Mouse (Mus musculus) adrenal gland (tissue): ENCODE measurements at regions not wholly inside any gene's neighbourhood (a gene's known extent, or its start where the extent isn't known, plus 50 kb on each side); places are given as distances from the start of the nearest gene placed in this dataset.

ENCODE experiments used
- intact Hi-C: fragments of 180-260 bp; cut with DNase I; formaldehyde crosslinking; loops from one replicate; pipeline ENCODE4 v1.15.1; 2025

DNA sequence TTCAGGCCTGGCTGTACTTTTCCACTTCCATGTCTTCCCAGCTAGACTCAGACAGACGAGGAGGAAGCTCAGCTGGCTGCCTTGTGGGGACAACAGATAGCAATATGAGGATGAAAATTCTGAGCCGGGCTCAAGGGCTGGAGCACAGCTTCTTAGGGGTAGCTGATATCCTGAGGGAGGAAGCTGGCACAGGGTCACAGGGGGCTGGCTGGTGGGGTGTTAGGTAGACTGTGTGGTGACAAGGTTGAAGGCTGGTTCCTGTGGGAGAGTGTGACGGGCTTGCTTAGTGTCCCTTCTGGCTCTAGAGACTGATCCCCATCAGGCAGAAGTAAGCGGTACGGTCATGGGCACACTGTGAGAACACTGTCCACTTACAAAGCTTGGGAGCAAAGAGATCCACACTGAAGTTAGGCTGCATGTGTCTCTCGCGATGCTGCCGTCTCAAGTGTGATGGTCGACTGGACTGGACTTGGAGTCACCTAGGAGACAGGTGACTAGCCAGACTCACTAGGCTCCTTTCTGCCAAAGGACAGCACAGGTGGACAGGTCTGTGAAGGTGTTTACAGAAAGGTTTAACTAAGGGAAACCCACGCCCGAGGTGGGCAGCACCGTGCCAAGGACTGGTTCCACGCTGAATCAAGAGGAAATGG, 111.1 kb upstream of the S1pr3 start:
- intact Hi-C loops: loop anchor here (10.0 kb wide), 1 partner anchor 117 kb away; no protein-coding TSS in a partner anchor

DNA sequence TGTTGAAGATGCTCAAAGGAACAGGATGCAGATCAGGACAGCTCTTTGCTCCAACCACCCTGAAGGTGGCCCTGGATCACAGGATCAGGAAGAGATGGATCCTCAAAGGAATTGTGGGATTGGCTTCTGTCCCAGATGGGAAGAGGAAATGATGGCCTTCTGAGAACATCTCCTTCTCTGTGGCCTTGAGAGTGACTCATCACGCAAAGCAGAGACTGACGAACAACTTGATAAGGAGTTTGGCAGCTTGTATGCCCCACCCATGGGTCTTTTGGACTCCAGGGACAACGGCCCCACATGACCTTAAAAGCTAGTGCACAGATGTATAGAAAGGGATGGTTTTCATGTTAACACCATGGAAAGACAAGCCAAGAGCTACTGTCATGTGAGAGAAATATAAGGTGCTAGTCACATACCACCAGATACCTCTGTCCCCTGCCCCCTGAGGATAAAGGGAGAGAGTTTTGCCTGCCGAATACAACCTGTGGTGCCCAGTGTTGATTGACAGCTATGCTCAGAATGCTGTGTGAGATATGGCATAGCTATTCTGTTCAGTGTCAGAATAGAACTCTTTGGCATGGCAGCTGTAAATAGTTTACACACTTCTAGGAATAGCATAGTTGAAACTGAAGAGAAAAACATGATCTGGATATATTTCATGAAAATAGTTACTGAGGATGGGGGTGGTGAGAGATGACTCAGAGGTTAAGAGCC, 109.2 kb upstream of the S1pr3 start:
- intact Hi-C loops: loop anchor here (10.0 kb wide), 1 partner anchor 116 kb away; no protein-coding TSS in a partner anchor

DNA sequence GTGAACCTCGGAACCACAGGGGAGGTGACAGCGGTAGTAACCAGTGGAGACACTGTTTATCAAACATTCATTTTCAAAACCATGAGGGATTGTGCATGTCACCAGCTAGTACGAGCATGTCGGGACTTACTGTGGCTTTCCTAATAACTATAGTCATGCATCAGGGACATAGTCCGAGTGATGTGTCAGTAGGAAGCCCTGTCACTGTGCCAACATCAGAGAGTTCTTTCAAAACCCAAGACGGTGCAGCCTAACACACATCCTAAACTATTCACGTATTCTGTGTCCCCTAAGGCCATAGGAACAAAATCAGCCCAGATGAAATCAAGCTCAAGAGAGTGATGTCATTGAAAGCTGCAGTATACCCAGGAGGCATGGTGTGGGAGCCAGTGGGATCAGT, 107.0 kb upstream of the S1pr3 start:
- intact Hi-C loops: no loop called here

DNA sequence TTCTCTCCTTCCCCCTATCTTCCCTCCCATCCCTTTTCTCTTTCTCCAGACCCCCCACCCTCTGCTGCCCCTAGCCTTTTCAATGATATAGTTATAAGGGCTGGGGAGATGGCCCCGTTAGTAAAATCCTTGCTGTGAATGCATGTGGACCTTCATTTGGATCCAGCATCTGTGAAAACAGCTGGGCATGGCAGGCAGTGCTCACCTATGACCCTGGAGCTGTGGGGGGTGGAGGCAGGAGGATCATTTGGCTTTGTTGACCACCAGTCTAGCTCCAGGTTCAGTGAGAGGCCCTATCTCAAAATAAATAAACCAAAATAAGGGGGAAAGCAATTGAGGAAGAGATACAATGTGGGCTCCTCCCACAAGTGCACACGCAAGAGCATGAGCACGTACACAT, 105.3 kb upstream of the S1pr3 start:
- intact Hi-C loops: no loop called here

DNA sequence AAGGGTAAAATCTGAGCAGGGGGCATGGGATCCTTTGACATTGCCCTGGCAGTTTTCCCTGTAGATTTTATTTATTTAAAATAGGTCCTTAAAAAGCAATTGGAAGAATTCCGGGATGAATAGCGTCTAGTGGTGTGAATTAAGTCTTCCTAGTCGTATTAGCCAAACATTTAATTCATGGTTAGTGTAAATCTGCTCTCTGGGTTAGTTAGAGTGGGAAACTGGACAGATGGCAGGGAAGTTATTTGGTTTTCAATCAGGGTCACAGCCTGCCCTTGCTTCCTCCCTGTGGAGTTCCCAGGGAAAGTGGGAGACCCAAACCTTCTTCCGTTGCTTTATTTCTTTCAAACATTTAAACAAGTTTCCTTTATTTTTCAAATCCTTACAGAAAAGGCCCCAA, 103.8 kb upstream of the S1pr3 start:
- intact Hi-C loops: no loop called here

DNA sequence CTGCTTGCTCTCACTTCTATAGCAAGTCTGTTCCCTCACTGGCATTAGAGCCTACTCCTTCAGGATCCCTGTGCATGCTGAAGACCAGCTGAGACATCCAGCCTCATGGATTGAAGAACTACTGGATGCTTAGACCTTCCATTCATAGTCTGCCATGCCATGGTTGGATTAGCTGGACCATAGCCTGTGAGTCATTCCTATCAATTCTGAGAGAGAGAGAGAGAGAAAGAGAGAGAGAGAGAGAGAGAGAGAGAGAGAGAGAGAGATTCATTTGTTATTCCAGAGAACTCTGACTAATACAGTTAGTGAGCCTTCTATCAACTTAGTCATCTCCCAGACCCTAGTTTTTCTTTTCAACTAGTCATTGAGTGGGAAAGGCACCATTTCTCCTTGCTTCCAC, 99.0 kb upstream of the S1pr3 start:
- intact Hi-C loops: no loop called here

DNA sequence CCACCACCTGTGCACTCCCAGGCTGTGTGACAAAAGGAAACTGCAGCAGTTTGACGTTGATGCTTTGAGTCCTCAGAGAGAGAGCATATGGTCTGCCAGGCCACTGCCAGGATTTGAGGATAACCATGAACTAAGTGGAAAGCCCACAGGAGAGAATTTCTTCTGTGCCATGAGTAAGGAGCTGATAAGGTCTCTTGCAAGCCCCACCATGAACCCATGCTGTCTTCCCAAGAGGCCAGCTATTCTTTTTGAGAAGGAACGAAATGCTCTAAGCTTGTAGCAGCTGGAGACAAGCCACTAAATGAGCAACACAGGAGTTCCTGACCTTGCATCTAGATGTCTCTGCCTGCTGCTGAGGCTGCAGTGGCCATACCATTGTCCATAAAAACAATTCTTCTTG, 98.4 kb upstream of the S1pr3 start:
- intact Hi-C loops: no loop called here

- intact Hi-C loops: no loop called here
These were observed 96.7 kb upstream of the S1pr3 start for GRCm38 (mm10) chr13:51311679-51312255.

DNA sequence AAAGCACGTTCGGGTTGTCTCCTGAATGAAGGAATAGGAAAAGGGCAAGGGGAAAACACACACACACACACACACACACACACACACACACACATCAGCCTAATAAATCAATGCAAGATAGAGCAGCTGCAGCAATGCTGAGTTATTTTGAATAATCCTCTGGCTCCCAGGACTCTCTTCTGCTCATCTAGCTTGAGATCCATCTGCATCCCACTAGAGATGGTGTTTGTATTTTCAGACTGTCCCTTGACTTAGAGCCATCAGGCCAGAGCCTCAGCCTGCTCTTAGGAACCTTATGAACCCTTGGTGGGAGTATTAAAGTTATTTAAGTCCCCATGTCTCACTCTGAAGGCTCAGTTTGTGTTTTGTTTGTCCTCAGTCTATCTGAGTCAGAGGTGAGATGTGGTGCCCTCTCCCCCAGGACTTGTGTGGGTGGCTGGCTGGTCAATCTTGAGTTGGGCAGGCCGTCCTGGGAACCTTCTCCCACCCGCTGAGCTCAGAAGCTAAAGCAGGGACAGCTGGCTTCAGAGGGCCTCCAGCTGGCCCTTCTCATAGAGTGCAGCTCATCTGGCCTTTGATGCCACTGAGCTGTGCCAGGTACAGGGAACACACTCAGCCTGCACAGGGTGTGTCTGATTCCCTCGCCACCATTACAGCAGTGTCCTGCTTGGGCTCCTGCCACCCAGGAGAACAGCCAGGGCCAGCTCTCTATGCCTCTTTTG, 95.1 kb upstream of the S1pr3 start:
- intact Hi-C loops: no loop called here

DNA sequence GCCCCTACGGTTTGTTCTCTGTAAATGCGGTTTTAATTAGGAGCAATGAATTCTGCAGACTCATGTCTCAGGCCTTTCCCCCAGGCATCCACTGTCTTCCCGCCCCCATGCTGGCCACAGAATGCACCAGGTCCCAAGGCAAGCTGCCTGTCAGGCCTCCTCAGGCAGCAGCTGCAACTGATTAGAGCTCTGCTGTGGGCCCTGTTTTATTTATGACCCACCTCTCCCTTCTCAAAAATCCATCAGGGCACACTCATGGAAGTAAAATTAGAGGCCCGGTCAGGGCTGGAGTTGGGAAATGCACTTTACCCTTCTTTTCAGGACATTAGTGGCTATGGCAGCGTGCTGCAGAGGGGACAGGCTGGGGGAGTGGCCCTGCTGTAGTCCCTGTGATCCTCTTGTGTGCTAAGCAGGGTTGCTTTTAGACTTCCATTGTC, 93.9 kb upstream of the S1pr3 start:
- intact Hi-C loops: no loop called here

GRCm38 (mm10) chr13:51315008-51315778, 93.2 kb upstream of the S1pr3 start:
- intact Hi-C loops: no loop called here

- intact Hi-C loops: no loop called here
These were observed 92.7 kb upstream of the S1pr3 start for GRCm38 (mm10) chr13:51315779-51316041.

- intact Hi-C loops: no loop called here
These were observed 85.3 kb upstream of the S1pr3 start for GRCm38 (mm10) chr13:51323058-51323715.

DNA sequence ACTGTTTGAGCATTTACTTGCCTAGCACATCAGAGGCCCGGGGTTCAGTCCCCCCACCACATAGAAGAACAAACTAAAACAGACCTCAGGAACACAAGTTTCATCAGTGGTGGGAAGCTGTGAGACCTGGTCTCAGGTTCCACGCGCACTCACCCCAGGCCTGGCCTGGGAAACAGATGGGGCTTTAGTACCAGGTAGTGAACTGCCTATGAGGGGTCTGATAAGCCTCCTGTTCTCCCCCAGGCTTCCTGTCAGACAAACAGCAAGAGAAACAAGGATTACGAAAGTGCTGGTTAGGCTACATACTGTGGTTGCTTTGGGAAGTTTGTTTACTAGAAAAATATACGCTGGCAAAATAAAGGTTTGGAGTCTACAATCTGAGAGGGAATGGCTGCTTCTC, 83.7 kb upstream of the S1pr3 start:
- intact Hi-C loops: no loop called here

DNA sequence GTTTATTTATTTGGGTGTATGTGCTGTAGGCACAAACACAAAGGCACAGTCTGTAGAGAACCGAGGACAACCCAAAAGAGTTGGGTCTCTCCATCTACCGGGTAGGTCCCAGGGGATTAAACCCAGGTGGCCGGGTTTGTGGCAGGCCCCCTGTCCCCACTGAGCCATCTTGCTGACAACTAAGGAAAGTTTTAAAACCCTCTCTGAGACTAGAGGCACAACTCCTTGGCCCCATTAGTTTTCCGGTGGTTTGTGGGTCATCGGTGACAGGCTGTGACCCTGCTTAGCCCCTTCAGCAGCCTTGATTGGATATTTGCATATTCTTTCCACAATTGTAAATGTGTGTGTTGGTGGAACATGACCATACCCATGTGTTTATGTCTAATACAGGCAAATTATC, 83.1 kb upstream of the S1pr3 start:
- intact Hi-C loops: no loop called here

DNA sequence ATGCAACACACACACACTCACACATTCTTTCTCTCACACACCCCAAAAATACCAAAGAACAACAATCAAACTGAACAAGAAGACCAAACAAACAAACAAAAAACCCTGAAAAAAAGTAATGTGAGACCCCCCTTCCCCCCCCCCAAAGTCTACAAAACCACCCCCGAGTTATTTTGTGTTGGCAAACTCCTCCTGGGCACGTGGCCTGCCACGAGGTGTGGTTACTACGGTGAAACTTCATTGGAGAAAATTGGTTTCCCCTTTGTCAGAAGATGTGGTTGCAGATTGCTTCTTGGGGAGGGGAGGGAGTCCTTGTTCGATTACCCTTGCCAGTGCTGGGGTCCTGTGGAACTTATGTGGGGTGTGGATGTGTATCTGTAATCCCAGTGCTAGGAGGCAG, 82.3 kb upstream of the S1pr3 start:
- intact Hi-C loops: no loop called here

DNA sequence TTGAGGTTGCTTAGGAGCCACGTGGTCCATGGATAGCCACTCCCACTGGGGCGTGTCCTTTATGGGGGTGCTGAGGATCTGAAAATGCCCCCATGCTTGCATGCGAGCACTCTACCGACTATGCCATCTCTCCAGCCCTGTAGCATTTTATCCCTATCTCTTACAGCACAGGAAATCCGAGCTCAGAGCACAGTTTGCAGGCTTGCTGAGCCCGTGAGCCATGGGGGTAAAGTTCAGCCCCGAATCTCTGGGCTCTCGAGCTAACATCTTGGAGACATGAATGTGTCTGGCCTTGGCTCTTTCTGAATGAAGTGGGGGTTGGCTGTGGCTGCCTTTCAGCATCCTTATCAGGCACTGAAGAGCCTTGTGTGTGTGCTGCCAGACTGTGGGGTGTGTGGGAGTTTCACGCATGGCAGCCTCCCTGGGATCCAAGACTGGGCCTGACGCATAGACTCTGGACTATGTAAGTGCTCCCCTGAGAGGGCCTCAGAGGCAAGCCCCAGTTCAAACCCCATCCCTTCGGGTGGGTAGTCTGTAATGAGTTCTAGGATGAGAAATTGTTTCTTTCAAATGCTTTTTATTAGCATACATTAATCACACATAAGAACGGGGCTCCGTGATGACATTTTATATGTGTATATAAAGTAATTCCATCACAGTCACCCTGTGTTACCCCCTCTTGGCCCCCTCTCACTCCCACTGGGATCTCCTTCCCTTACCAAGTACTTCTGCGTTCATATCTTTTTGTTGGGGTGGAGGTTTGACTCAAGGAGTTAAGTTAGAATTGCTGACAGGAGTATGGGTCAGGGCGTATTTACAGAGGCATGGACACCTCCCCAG, 80.1 kb upstream of the S1pr3 start:
- intact Hi-C loops: no loop called here

DNA sequence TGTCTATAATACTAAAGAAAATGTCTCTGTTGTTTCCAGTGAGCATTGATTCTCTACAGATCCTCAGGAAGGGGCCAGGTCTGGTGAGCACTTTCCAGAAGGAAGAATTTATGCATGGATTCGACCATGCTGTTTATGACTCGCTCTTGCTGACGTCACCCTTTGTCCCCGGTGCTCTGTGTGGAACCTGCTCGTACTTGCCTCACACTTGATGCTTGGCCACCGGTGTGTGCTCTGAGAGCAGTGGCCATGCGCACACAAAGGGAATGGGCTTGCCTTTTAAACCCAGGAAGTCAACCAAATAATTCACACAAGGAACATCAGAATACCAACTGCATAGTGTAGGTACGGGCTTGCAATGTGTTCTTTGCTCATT, 79.5 kb upstream of the S1pr3 start:
- intact Hi-C loops: no loop called here

- intact Hi-C loops: no loop called here
These were observed 78.7 kb upstream of the S1pr3 start for GRCm38 (mm10) chr13:51329717-51330116.

GRCm38 (mm10) chr13:51332271-51332670, 76.2 kb upstream of the S1pr3 start:
- intact Hi-C loops: no loop called here
